Mouse (Mus musculus): ENCODE data around the gene Spp2. TPM values are rescaled to one million over a fixed set of nuclear protein-coding genes. Genes with fewer than 3 reads are reported as not detected.

Spp2 gene
- total RNA-seq, 2 experiments from 2014 or later, result not detected

DNA sequence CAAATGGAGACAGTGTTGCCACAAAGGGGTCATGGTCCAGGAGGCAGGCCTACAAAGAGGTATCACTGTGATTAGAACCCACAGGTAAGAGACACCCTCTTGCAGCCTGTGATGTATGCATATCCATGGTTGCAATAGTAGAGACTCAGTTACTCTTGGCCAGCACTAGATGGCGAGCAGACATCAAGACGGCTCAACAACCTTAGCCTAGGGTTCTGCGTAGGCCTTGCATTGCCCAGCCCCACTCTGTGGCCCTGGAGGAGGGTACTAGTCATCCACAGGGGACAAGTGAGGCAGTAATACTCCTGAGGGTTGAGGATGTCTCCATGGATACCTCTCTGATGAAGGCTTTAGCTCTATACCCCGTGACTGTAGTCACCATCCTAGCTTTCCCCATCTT is 59.0 kb downstream of the Spp2 start:
- peak; percentile 83 for ATAC-seq (replicated peaks; ENCODE audit: poor library complexity)

DNA sequence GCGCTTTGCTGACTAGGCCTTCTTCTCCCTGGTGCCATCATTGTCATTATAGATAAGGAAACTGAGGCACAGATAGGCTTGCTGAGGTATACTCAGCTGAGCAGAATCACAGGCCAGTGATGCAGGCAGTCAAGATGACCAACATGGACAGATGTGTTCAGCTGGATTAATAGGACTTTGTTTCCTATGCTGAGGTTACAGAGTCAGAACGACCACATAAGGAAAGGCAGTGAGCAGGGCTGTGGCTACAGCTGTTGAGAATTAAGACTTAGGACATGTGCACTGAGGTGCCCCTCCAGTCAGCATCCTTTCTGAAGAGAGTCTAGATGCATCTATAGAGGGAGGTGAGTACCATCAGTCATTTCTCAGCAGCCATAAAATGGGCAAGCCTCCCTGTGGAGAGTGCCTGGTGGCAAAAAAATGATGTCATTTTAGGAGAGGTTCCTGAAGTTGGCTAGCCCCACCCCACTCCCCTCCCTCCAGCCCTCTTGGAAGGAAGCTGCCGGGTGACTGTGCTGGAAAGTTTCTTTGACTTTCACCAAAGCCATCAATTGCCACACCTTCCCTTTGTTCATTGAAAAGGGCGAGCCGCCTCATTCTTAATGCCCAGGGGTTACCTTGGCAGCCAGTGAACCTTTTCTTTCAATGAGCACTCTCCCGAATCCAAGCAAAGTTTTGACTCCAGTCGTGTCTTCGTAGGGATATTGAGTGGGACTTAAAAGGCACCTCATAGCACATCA is 59.7 kb downstream of the Spp2 start:
- no peak for ATAC-seq (replicated peaks; ENCODE audit: poor library complexity)

DNA sequence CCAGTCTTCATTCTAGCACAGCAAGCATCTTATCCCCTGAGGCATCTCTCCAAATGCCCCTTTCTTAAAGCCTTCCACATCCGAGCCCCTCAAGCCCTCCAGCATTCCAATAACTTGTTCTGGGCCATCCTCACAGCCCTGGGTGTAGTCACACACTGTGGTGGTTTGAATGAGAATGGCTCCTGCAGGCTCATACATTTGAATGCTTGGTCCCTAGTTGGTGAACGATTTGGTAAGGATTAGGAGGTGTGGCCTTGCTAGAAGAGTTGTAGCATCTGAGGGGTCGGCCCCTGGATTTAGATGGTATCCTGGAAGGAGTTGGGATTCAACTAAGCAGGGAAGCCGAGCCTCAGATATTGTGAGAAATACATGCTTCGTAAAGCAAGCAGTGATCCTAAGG is 61.1 kb downstream of the Spp2 start:
- no peak for ATAC-seq (replicated peaks; ENCODE audit: poor library complexity)

DNA sequence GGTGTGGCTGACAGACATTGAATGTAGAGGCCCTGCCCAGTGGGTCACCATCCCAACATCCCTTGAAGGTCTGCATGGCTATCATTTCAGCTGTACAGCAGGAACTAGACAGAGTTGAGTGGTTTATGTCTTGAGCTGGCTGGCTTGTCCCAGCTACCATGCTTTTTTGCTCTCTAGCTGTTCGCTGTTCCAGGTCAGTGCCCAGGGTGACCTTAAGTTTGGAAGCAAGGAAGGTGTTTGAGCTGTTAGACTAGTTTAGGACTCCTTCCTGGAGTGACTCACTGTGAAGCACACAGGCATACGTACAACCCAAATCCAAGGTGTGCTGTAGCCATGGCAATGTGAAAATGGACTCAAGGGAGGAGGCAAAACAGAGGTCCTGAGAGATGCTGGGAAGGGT is 61.6 kb downstream of the Spp2 start:
- ATAC-seq (replicated peaks; ENCODE audit: poor library complexity), result no peak

DNA sequence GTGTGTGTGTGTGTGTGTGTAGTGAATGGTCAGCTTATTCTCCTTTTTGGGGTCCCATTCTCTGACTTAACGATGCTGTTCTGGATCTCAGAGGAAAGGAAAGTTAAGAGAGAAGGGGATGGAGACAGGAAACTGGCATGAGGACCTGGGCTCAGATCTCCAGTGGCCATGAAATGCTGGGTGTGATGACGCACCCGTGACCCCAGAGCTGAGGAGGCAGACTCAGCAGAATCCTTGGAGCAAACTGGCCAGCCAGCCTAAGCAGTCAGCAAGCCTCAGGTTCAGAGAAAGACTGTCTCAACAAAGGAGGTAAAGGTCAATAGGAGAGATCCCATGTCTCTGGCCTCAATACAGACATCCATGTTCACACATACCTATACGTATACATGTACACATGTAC is 63.0 kb downstream of the Spp2 start:
- ATAC-seq (replicated peaks; ENCODE audit: poor library complexity), result no peak

DNA sequence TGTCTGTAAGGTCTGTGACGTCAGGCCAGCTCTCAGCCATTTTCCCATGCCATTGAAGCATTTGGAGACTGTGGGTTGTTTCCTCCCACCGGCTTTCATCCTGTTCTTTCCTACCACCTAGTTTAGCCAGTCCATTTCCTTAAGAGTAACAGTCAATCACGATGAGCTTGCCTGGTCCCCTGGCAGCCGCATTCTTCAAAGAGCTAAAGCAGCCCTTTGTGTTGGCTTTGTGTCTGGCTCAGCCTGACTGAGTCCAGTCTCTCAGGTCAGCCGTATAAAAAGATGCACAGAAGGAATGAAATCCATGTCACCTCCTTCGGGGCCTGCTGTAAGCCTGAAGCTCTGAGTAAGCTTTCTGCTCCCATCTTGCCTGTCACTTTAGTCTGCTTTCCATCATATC is 65.5 kb downstream of the Spp2 start:
- ATAC-seq (replicated peaks; ENCODE audit: poor library complexity), result no peak

DNA sequence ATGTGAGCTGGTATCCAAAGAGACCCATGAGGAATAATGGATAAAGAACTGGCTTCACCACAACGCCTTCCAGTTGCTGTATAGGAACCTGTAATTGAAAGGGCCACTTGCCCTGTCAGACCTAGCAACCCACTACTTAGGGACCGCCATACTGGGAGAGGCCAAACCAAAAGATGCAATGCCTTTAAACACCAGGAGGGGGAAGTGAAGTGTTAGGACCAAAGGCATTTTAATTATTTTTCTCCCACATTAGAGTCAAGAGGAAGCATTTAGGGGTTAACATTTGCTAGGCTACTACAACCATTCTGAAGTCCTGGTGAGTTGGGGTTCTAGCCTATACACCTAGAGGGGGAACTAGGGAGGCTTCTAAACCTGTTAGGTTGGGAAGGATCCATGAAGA is 67.1 kb downstream of the Spp2 start:
- peak; percentile 74 for ATAC-seq (replicated peaks; ENCODE audit: poor library complexity)

DNA sequence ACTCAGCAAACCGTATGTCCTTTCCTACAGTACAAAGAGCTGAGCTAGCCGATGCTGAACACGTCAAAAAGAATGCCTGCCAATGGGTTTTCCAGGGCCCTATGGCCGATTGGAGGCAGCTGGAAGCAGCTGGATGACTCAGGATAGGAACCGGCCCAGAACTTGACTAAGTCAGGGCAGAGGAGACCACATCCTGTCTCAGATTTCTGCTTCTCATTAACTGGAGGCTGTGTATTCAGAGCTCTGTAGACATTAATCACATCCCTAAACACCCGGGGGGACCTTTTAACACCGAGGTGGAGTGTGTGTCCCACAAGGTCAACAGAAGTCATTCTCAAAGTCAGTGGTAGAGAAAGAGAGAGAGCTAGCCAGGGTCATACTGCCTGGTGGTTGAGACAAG is 67.8 kb downstream of the Spp2 start:
- peak; percentile 45 for ATAC-seq (replicated peaks; ENCODE audit: poor library complexity)

DNA sequence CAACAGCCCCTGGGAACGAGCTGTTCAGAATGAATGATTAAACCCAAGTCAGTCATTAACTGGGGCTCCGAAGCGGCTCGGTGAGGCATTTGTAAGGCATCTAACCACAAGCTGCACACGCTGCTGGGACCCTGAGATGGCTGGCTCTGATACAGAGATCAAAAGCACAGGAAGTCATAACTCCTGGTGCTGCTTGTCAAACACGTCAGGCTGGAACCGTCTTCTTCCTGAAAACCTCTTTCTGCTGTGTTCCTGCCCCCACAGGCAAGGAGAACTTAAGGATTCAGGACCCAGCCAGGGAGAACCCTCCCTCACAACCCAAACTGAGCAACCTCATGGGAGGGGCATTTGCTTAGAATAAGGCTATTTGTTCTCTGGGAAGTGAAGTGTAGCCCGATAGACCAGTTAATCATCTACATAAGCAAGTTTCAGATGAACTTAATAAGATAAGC is 68.8 kb downstream of the Spp2 start:
- peak; percentile 67 for ATAC-seq (replicated peaks; ENCODE audit: poor library complexity)

Other genes starting within 250 kb of the Spp2 start
- 1.0 and 2.5 TPM in 2 replicates for gene Ugt1a5, start 240.9 kb upstream of the Spp2 start, total RNA-seq (2015)
- gene Ugt1a5, start 240.9 kb upstream of the Spp2 start, total RNA-seq (2017), result 0.81 TPM in 1 of 2 replicates, not detected in the other
- gene Ugt1a2, start 206.4 kb upstream of the Spp2 start, total RNA-seq (2015), result 0.42 and 1.1 TPM in 2 replicates
- 0.57 TPM in 1 of 2 replicates, not detected in the other for gene Ugt1a2, start 206.4 kb upstream of the Spp2 start, total RNA-seq (2017)
- 0.68 and 2.4 TPM in 2 replicates for gene Dnajb3, start 201.2 kb upstream of the Spp2 start, total RNA-seq (2015)
- gene Dnajb3, start 201.2 kb upstream of the Spp2 start, total RNA-seq (2017), result 0.17 and 1.2 TPM in 2 replicates
- 0.39 and 0.83 TPM in 2 replicates for gene Ugt1a1, start 195.0 kb upstream of the Spp2 start, total RNA-seq (2015)
- gene Ugt1a1, start 195.0 kb upstream of the Spp2 start, total RNA-seq (2017), result 0.14 and 0.83 TPM in 2 replicates
- gene Mroh2a, start 180.0 kb upstream of the Spp2 start, total RNA-seq (2015), result 0.39 and 1.1 TPM in 2 replicates
- 0.10 and 0.17 TPM in 2 replicates for gene Mroh2a, start 180.0 kb upstream of the Spp2 start, total RNA-seq (2017)
- 104 and 106 TPM in 2 replicates for gene Hjurp, start 129.3 kb upstream of the Spp2 start, total RNA-seq (2015)
- gene Hjurp, start 129.3 kb upstream of the Spp2 start, total RNA-seq (2017), result 156 and 189 TPM in 2 replicates
- gene Trpm8, start 129.3 kb upstream of the Spp2 start, total RNA-seq (2015), result not detected in 2 replicates
- gene Trpm8, start 129.3 kb upstream of the Spp2 start, total RNA-seq (2017), result not detected in 2 replicates
- gene Glrp1, start 103.1 kb downstream of the Spp2 start, total RNA-seq (2015), result 1.8 and 3.0 TPM in 2 replicates
- 1.3 TPM in 2 replicates for gene Glrp1, start 103.1 kb downstream of the Spp2 start, total RNA-seq (2017)